Mouse (Mus musculus) limb, embryonic 13.5 days (tissue): ENCODE results near the gene Arhgap31. TPM values are rescaled to one million over a fixed set of nuclear protein-coding genes. Genes with fewer than 3 reads are reported as not detected.
A peak's percentile ranks its signal among the peaks of the same experiment; 100 is the strongest.

ENCODE experiments used
- ATAC-seq: fragments of 200-750 bp; cut with Nextera tagmentation; 2 replicates; pipeline ENCODE4 v1.8.0; 2017; ENCODE audit warnings: low read depth, moderate number of reproducible peaks, moderate TSS enrichment; ENCODE audit not compliant: low FRiP score
- H3K27ac ChIP-seq: fragments of 300-500 bp; sonication (generic); 2 replicates; pipeline ENCODE4 v1.5.1; 2015; ENCODE audit warnings: inconsistent platforms, mild to moderate bottlenecking, moderate library complexity
- H3K27me3 ChIP-seq: fragments of 300-500 bp; sonication (generic); 2 replicates; pipeline ENCODE4 v1.6.1; 2015; ENCODE audit warnings: mild to moderate bottlenecking, inconsistent platforms
- H3K36me3 ChIP-seq: fragments of 300-500 bp; sonication (generic); 2 replicates; pipeline ENCODE4 v1.6.1; 2015; ENCODE audit warnings: inconsistent platforms, mild to moderate bottlenecking, moderate library complexity
- H3K4me1 ChIP-seq: fragments of 300-500 bp; sonication (generic); 2 replicates; pipeline ENCODE4 v1.6.1; 2015; ENCODE audit warnings: inconsistent platforms
- H3K4me2 ChIP-seq: fragments of 300-500 bp; sonication (generic); replicated peaks from 2 replicates; pipeline ENCODE4 v1.6.1; 2015; ENCODE audit warnings: inconsistent platforms, mild to moderate bottlenecking, moderate library complexity
- H3K4me3 ChIP-seq: fragments of 300-500 bp; sonication (generic); 2 replicates; pipeline ENCODE4 v1.5.1; 2015; ENCODE audit warnings: moderate library complexity, mild to moderate bottlenecking, inconsistent platforms
- H3K9ac ChIP-seq: fragments of 300-500 bp; sonication (generic); 2 replicates; pipeline ENCODE4 v1.6.1; 2015; ENCODE audit warnings: mild to moderate bottlenecking, inconsistent platforms
- H3K9me3 ChIP-seq: fragments of 300-500 bp; sonication (generic); 2 replicates; pipeline ENCODE4 v1.6.1; 2016; ENCODE audit warnings: inconsistent platforms
- WGBS: fragments of 180-500 bp; shearing (Covaris S2); methylation state at CpG from one replicate; pipeline ENCODE4 v1.1.7; 2015; 5-methylcytosine and 5-hydroxymethylcytosine counted together
- polyA plus RNA-seq: library from polyadenylated mRNA; unstranded; fragments of >200 nt; fragmentation: Nextera tagmentation; extraction: Ambion mirVana; gene quantifications from 2 replicates; pipeline ENCODE4 v1.2.1, GENCODE M21; 2015

The Arhgap31 gene
- polyA plus RNA-seq, 1 experiment from 2014 or later, result 14.5 TPM

DNA sequence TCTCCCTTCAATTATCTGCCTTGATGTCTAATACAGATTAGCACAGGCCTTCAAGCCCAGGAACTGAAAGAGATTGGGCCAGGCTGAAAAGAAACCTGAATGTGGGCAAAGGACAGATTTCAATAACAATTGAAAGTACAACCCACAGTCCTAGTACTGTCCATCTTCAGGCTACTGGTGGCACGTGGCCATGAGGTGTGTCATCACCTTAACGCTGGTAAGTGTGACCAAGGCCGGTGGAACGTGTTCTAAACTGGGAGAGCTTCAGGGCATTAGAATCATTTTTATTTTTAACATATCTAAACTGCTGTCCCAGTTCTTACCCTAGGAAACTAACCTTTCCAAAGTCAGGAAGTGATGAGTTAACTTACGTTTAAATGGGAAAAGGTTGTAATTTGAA lies 125.9 kb downstream of the Arhgap31 start:
- Histone ChIP-seq H3K27ac (no peak overlapping the region), H3K9ac (no peak overlapping the region), H3K4me2 (no peak overlapping the region), H3K4me3 (no peak overlapping the region), H3K4me1 (no peaks in the 10 kb centered on the region), H3K36me3 (peaks cover 91% of the 10 kb centered on the region), H3K27me3 (no peaks in the 10 kb centered on the region), H3K9me3 (no peaks in the 10 kb centered on the region)
- no peak for ATAC-seq
- 86% methylated on average over 5 of the region's 5 CpGs for WGBS

DNA sequence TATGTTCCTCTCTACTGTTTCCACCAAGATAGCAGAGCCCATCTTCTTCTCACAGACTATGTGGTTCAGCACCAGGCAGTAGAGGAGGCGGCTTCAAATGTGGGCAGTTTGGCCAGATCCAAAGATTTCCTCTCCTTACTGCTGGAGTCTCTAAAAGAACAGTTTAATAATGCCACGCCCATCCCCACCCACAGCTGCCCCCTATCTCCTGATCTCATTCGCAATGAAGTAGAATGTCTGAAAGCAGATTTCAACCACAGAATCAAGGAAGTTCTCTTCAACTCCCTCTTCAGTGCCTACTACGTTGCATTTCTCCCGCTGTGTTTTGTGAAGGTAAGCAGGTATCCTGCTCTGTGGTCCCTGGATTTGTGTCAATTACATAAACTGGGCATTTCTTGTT lies 127.9 kb downstream of the Arhgap31 start:
- 93% methylated on average over 5 of the region's 5 CpGs for WGBS
- Histone ChIP-seq H3K9ac (no peak overlapping the region), H3K4me3 (no peak overlapping the region), H3K27me3 (no peaks in the 10 kb centered on the region), H3K36me3 (peaks cover 93% of the 10 kb centered on the region), H3K9me3 (no peaks in the 10 kb centered on the region), H3K4me1 (no peaks in the 10 kb centered on the region), H3K27ac (no peak overlapping the region), H3K4me2 (no peak overlapping the region)
- no peak for ATAC-seq

DNA sequence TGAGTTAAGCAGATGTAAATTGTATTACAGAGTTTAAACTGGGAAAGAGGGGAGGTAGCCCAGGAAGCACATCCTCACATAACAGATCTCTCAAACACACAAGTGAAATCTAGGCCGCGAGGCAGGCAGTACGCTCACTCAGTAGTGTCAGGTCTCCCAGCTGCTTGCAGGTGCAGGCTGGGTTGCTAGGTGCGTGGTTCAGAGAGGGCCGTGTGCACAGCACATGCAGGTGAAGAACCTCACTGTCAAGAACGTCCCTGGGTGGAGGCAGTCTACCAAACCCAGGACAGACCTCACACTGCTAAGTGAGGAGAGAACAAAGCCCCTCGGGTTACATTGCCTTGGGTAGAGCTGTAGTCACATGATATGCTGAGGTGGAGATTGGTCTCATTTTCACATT lies 128.3 kb downstream of the Arhgap31 start:
- Histone ChIP-seq H3K9ac (no peak overlapping the region), H3K4me1 (no peaks in the 10 kb centered on the region), H3K4me2 (no peak overlapping the region), H3K36me3 (peaks cover 90% of the 10 kb centered on the region), H3K27me3 (no peaks in the 10 kb centered on the region), H3K4me3 (no peak overlapping the region), H3K27ac (no peak overlapping the region), H3K9me3 (no peaks in the 10 kb centered on the region)
- ATAC-seq, result no peak
- 89% methylated on average over 7 of the region's 7 CpGs for WGBS

DNA sequence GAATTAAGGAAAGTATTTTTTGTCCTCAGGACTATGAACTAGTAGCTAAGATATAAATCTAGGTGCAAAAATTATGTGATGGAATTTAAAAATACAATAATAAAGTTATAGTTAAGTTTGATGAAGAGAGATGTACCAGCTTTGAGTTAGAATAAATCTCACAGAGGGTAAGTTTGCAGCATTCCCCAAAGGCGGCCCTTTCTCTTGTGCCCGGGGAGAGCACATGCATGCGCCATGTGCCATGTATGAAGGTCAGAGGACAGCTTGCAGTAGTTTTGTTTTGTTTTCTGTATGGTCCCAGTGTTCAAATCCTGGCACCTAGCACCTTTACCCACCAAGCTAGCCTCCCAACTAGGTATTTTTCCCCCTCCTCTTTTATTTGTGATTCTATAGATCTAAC lies 141.6 kb downstream of the Arhgap31 start:
- WGBS, result 93% methylated on average over 3 of the region's 3 CpGs
- H3K27ac ChIP-seq, result no peak overlapping the region
- H3K9ac ChIP-seq, result no peak overlapping the region
- no peak overlapping the region for H3K4me3 ChIP-seq
- H3K4me1 ChIP-seq, result no peaks in the 10 kb centered on the region
- no peaks in the 10 kb centered on the region for H3K9me3 ChIP-seq
- no peaks in the 10 kb centered on the region for H3K27me3 ChIP-seq
- H3K36me3 ChIP-seq, result peaks cover 82% of the 10 kb centered on the region
- ATAC-seq, result no peak
- H3K4me2 ChIP-seq, result no peak overlapping the region

DNA sequence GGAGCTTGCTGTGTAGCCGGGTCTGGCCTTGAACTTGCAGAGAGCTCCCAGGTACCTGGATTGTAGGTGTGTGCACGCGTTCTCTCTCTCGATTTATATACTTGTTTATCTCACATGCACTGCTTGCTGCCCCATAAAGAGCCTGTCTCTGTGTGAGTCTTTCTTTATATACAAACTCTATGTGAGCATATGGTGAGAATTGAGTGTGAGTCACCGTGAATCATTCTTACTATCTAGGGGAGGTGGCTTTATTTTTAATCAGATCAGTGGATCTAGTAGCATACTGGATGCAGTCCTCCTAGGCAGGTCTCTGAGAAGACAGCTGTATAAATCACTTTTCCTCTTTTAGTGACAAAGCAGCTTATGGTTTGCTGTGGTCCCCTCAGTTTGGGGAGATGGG lies 144.9 kb downstream of the Arhgap31 start:
- no peaks in the 10 kb centered on the region for H3K9me3 ChIP-seq
- no peak overlapping the region for H3K4me3 ChIP-seq
- H3K4me2 ChIP-seq, result no peak overlapping the region
- 93% methylated on average over 5 of the region's 5 CpGs for WGBS
- peaks cover 15% of the 10 kb centered on the region for H3K4me1 ChIP-seq
- no peaks in the 10 kb centered on the region for H3K27me3 ChIP-seq
- no peak for ATAC-seq
- H3K36me3 ChIP-seq, result peaks cover 81% of the 10 kb centered on the region
- H3K9ac ChIP-seq, result no peak overlapping the region
- no peak overlapping the region for H3K27ac ChIP-seq

DNA sequence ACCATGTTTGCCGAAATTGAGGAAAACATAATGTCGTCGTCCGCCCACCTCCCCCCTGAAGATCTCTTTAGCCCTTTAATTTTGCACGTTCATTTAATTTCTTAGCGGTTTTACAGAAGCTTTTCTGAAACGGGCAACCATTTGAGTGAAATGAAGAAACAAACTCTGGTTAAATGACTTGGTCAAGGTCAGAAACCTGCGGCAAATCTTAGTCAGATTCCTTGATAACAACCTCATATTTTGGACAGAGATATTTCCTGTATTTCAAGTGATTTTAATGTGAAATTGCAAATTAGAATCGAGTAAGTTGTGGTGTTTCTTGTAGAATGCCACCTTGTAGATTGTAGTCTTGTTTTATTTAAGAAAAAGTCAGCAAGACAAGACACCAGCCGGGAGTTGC lies 149.6 kb downstream of the Arhgap31 start:
- peak overlapping the region; percentile 79; the same call in 1 of the 2 replicates for H3K27ac ChIP-seq
- peaks cover 15% of the 10 kb centered on the region for H3K4me1 ChIP-seq
- peak overlapping the region; percentile 93 for H3K4me3 ChIP-seq
- H3K27me3 ChIP-seq, result peaks cover 8% of the 10 kb centered on the region; the same call in 1 of the 2 replicates
- H3K36me3 ChIP-seq, result peaks cover 36% of the 10 kb centered on the region
- peak overlapping the region; percentile 68 for H3K4me2 ChIP-seq
- H3K9ac ChIP-seq, result peak overlapping the region; percentile 97
- H3K9me3 ChIP-seq, result no peaks in the 10 kb centered on the region
- no peak for ATAC-seq
- WGBS, result 31% methylated on average over 10 of the region's 10 CpGs

DNA sequence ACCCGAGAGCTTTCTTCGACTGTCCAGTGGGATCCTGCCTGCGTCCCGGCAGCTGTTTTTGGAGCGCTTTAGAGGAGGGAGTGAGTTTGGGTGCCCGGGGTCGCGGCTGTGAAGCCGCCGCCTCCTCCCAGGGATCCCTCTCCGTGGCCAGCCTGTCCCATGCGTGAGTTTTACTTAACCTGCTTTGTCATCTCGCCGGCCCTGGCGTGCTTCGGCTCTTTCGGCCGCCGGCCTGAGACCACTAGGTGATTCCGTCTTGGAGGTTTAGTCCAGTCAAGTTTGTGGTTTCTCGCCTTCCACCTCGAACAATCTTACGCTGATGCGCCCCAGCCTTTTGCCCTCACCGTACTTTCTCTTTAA lies 150.1 kb downstream of the Arhgap31 start:
- no peaks in the 10 kb centered on the region for H3K9me3 ChIP-seq
- peaks cover 9% of the 10 kb centered on the region; the same call in 1 of the 2 replicates for H3K27me3 ChIP-seq
- ATAC-seq, result peak; percentile 43
- H3K9ac ChIP-seq, result peak overlapping the region; percentile 97
- H3K36me3 ChIP-seq, result peaks cover 31% of the 10 kb centered on the region
- peak overlapping the region; percentile 68 for H3K4me2 ChIP-seq
- peak overlapping the region; percentile 79 for H3K27ac ChIP-seq
- H3K4me3 ChIP-seq, result peak overlapping the region; percentile 93
- H3K4me1 ChIP-seq, result peaks cover 15% of the 10 kb centered on the region
- 0% methylated on average over 25 of the region's 25 CpGs for WGBS

DNA sequence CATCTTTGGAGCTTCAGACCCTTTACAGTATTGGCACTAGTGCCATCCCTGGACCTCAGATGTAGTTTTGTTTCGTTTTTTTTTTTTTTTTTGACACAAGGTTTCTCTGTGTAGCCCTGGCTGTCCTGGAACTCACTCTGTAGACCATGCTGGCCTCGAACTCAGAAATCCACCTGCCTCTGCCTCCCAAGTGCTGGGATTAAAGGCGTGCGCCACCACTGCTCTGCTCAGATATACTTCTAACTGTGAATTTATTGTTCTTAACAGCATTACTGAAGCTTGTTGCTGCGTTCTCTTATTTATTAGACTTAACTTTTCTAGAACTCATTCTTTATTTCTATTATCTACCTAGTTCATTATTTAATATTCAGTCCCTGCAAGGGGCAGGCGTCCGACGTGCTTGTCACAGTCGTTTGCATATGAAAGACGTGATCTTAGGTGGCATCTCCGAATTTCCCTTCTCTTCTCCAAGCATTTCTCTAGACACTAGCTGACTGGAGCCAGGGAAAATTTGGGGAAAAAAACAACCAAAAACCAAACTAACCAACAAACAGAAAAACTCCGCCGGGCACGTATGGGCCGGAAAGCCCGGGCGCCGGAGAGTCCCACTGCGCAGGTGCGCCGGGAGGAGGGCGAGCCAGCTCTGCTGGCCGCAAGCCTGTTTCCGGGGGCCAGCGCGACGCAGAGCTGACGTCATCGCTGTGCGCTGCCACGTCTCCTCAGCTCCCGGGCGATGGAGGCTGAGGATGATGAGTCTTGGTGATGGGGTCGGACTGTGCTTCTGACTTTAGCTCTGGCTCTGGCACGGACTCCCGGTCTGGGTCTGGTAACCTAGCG lies 150.7 kb downstream of the Arhgap31 start:
- Histone ChIP-seq H3K27ac (peak overlapping the region; percentile 79), H3K36me3 (peaks cover 27% of the 10 kb centered on the region), H3K4me1 (peaks cover 15% of the 10 kb centered on the region), H3K4me3 (peak overlapping the region; percentile 93), H3K9me3 (no peaks in the 10 kb centered on the region), H3K4me2 (peak overlapping the region; percentile 68), H3K27me3 (peaks cover 9% of the 10 kb centered on the region; the same call in 1 of the 2 replicates), H3K9ac (peak overlapping the region; percentile 97)
- WGBS, result 7% methylated on average over 37 of the region's 37 CpGs
- peak; percentile 94 for ATAC-seq

DNA sequence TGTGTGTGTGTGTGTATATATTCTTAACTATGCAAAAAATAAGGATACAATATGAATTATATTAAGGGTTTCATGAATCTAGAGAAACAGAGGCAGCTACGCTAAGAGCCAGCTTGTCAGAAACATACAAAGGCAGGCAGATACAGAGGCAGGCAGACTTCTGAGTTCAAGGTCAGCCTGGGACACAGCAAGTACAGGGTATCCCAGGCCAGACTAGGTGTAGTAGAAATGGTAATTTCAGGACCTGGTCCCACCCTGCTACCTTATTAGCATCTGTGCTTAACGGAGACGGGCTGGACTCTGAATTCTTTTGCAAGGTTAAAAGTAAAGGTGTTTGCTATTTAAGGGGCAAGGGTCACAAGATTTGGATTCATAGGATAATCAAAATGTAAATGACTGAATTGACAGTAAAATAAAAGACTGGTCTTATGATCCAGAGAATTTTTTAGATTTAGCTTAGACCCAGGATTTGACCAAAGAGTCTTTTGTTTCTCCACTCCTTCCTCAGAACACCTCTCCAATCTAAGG lies 154.8 kb downstream of the Arhgap31 start, which contains the start of gene Tmem39a:
Tmem39a (plus strand) TSS at position 478 of the 528 bp plus-strand sequence.
- WGBS, result 76% methylated on average over 3 of the region's 3 CpGs
- H3K27ac ChIP-seq, result no peak within 1 kb of the TSS
- no peak for ATAC-seq
- H3K4me2 ChIP-seq, result no peak within 1 kb of the TSS
- peaks cover 40% of the 10 kb centered on the region for H3K27me3 ChIP-seq
- no peaks in the 10 kb centered on the region for H3K4me1 ChIP-seq
- no peak within 1 kb of the TSS for H3K9ac ChIP-seq
- no peak within 1 kb of the TSS for H3K4me3 ChIP-seq
- H3K36me3 ChIP-seq, result no peaks in the 10 kb centered on the region
- H3K9me3 ChIP-seq, result no peaks in the 10 kb centered on the region

DNA sequence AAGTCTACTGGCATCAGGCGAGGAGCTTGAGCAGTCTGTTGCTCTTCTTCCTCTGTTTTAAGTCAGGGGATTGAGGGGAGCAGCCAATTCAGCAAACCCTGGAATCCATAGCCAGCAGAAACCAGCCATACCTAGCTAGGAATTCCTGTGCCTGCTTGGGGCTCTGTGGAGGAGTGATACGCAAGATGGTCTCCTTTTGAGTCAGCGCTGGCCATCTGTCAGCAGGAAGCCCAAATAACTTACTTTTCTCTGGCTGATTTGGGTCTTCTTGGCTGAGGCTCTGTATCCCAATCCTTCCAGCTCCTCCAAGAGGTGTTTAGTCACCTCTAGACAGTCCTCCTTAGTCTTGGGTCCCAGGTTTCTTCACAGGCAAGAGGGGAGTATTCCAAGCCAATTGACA lies 157.1 kb downstream of the Arhgap31 start:
- no peaks in the 10 kb centered on the region for H3K9me3 ChIP-seq
- H3K27me3 ChIP-seq, result peaks cover 56% of the 10 kb centered on the region
- ATAC-seq, result no peak
- no peak overlapping the region for H3K27ac ChIP-seq
- WGBS, result 74% methylated on average over 3 of the region's 3 CpGs
- no peaks in the 10 kb centered on the region for H3K4me1 ChIP-seq
- no peak overlapping the region for H3K9ac ChIP-seq
- no peak overlapping the region for H3K4me2 ChIP-seq
- no peak overlapping the region for H3K4me3 ChIP-seq
- H3K36me3 ChIP-seq, result no peaks in the 10 kb centered on the region

DNA sequence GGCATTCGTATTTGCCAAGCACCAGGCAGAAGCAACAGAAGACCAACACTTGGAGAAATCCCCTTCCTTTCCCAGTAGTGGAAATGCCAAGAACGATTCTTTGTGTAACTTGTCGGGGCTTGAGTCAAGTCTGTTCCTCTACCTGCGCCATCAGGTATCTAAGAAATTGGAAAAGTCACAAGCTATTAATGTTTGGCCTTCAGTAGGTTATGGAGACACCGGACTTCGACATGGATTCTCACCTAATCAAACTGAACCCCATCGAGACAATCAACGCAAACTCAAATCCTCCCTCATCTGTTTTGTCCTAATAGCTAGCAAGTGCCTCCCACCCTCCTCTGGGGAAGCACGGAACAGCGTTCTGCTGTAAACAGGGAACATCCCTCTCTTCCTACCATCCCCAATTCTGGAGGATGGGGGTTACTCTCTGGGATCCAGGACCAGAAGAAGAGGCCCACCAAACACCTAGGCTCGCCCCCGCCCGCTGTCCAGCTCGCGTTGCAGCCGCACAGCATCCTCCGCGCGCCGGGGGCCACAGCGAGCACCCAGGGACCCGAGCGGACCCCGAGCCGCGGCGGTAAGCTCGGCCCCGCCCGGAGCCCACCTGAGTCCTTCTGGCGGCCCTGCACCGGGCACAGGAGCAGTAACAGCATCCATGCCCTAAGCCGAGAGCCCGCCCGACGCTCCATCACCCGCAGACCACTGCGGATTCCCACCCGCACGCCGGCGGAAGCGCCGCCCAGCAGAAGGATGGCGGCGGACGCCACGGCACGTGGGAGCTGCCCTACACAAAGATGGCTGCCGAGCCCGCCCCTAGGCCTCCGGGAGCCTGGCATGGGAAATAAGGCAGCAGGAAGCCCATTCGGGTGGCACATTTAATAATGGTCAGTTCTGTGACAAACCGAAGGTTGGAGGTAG lies 163.3 kb downstream of the Arhgap31 start, which contains the start of gene Poglut1:
Poglut1 (minus strand) TSS at position 780 of the 918 bp plus-strand sequence.
- Histone ChIP-seq H3K27ac (0 out of 2 replicates have a peak within 1 kb of the TSS, but pooled peaks have one; percentile 22), H3K9me3 (no peaks in the 10 kb centered on the region), H3K36me3 (peaks cover 31% of the 10 kb centered on the region), H3K27me3 (peaks cover 26% of the 10 kb centered on the region), H3K4me1 (peaks cover 15% of the 10 kb centered on the region), H3K4me3 (peak within 1 kb of the TSS; percentile 89), H3K9ac (peak within 1 kb of the TSS; percentile 94), H3K4me2 (peak within 1 kb of the TSS; percentile 76)
- ATAC-seq, result peak; percentile 95
- 2% methylated on average over 54 of the region's 54 CpGs for WGBS
